Mouse (Mus musculus) heart, adult 2 months (tissue): ENCODE data around the gene Gm27029.

ENCODE experiments used
- CTCF ChIP-seq: fragments of 200-600 bp; IDR thresholded peaks from 2 replicates; pipeline ENCODE4 v1.8.1; 2022; ENCODE audit warnings: antibody characterized with exemption, mild to moderate bottlenecking, moderate library complexity
- POLR2A ChIP-seq: fragments of 200-500 bp; IDR thresholded peaks from 2 replicates; pipeline ENCODE4 v1.6.1; 2011; ENCODE audit warnings: mild to moderate bottlenecking, low read depth, low read length, control low read depth; ENCODE audit not compliant: insufficient read depth

- TF ChIP-seq POLR2A (no peak), CTCF (no peak)
These were observed 50.1 kb downstream of the Gm27029 start for GRCm38 (mm10) chr11:101374421-101374938.
